Mouse (Mus musculus): ENCODE measurements at regions not wholly inside any gene's neighbourhood (a gene's known extent, or its start where the extent isn't known, plus 50 kb on each side); places are given as distances from the start of the nearest gene placed in this dataset.

GRCm38 (mm10) chr3:19421430-19421944 lies 207.0 kb downstream of the 1700064H15Rik start:
- no peak for TF ChIP-seq CTCF (IDR thresholded peaks at IDR 0.05; ENCODE audit: insufficient read depth, low read length)
- TF ChIP-seq POLR2A (IDR thresholded peaks at IDR 0.05; ENCODE audit: borderline replicate concordance, extremely low read depth, low read depth, low read length): no peak
